Mouse (Mus musculus) midbrain, embryonic 16.5 days (tissue): Measurements from ENCODE around the gene Rassf1. TPM values are rescaled to one million over a fixed set of nuclear protein-coding genes. Genes with fewer than 3 reads are reported as not detected.

Experiments used
- ATAC-seq: fragments of 200-750 bp; cut with Nextera tagmentation; 2 replicates; pipeline ENCODE4 v1.8.0; 2017; ENCODE audit warnings: moderate TSS enrichment
- H3K27ac ChIP-seq: fragments of 300-500 bp; sonication (generic); 2 replicates; pipeline ENCODE4 v1.5.1; 2014; ENCODE audit warnings: mild to moderate bottlenecking, low read length, mixed read lengths
- H3K27me3 ChIP-seq: fragments of 300-500 bp; sonication (generic); 2 replicates; pipeline ENCODE4 v1.6.1; 2014; ENCODE audit warnings: low read depth, low read length, mixed read lengths; ENCODE audit not compliant: control insufficient read depth, insufficient read depth
- H3K36me3 ChIP-seq: fragments of 300-500 bp; sonication (generic); 2 replicates; pipeline ENCODE4 v1.6.1; 2014; ENCODE audit warnings: mild to moderate bottlenecking, low read length, moderate library complexity, mixed read lengths; ENCODE audit not compliant: control insufficient read depth, insufficient read depth
- H3K4me1 ChIP-seq: fragments of 300-500 bp; sonication (generic); 2 replicates; pipeline ENCODE4 v1.6.1; 2014; ENCODE audit warnings: mild to moderate bottlenecking, low read length, mixed read lengths; ENCODE audit not compliant: control insufficient read depth, insufficient read depth
- H3K4me2 ChIP-seq: fragments of 300-500 bp; sonication (generic); 2 replicates; pipeline ENCODE4 v1.6.1; 2014; ENCODE audit warnings: mild to moderate bottlenecking, low read length, mixed read lengths
- H3K4me3 ChIP-seq: fragments of 300-500 bp; sonication (generic); 2 replicates; pipeline ENCODE4 v1.5.1; 2014; ENCODE audit warnings: low read depth, mild to moderate bottlenecking, low read length, moderate library complexity, mixed read lengths
- H3K9ac ChIP-seq: fragments of 300-500 bp; sonication (generic); 2 replicates; pipeline ENCODE4 v1.6.1; 2014; ENCODE audit warnings: low read depth, low read length, mixed read lengths
- H3K9me3 ChIP-seq: fragments of 300-500 bp; sonication (generic); replicated peaks from 2 replicates; pipeline ENCODE4 v1.6.1; 2014; ENCODE audit warnings: mild to moderate bottlenecking, low read length, mixed read lengths; ENCODE audit not compliant: control insufficient read depth, poor library complexity, severe bottlenecking
- WGBS: fragments of 180-500 bp; shearing (Covaris S2); extraction: QIAGEN DNeasy Blood & Tissue Kit; methylation state at CpG from one replicate; pipeline ENCODE4 v1.1.7; 2014; 5-methylcytosine and 5-hydroxymethylcytosine counted together
- polyA plus RNA-seq: library from polyadenylated mRNA; unstranded; fragments of >200 nt; fragmentation: Nextera tagmentation; extraction: Ambion mirVana; gene quantifications from 2 replicates; pipeline ENCODE4 v1.2.1, GENCODE M21; 2015

Rassf1 gene
- polyA plus RNA-seq, 1 experiment from 2014 or later = 49.4 TPM

DNA sequence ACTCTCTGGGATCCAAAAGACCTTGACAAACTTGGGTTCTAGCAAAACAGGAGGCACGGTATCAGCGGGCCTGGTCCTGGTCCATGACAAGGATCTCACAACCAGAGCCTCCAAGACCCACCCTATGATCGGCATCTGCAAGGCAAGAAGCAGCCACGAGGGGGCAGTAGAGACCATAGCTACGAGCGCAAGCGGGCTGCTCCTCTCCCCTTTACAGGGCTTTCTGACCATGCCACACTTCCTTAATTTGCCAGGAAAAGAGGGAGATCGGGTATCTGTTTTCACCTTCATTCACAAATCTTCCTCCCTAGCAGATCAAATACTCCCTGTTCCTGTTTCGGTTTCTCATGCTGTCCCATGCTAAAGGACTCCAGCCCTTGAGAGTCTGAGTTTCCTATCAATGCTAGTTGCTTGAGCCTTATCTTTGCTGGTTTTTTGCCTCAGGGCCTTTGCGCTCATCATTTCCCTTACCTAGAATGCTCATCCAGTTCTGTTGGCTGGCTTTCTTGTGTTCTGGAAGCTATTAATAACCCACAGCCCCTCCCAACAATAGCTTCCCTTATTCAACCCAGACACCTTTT, 50.8 kb downstream of the Rassf1 start:
- 11% methylated on average over 10 of the region's 10 CpGs for WGBS
- H3K27me3 ChIP-seq = no peaks in the 10 kb centered on the region
- peaks cover 6% of the 10 kb centered on the region for H3K4me1 ChIP-seq
- H3K36me3 ChIP-seq = no peaks in the 10 kb centered on the region
- ATAC-seq = peak; percentile 49; the same call in 1 of the 2 replicates
- H3K4me3 ChIP-seq = no peak overlapping the region
- no peaks in the 10 kb centered on the region for H3K9me3 ChIP-seq
- H3K9ac ChIP-seq = 0 out of 2 replicates have a peak overlapping the region, but pooled peaks have one; percentile 30
- peak overlapping the region; percentile 38; the same call in 1 of the 2 replicates for H3K27ac ChIP-seq
- H3K4me2 ChIP-seq = no peak overlapping the region

DNA sequence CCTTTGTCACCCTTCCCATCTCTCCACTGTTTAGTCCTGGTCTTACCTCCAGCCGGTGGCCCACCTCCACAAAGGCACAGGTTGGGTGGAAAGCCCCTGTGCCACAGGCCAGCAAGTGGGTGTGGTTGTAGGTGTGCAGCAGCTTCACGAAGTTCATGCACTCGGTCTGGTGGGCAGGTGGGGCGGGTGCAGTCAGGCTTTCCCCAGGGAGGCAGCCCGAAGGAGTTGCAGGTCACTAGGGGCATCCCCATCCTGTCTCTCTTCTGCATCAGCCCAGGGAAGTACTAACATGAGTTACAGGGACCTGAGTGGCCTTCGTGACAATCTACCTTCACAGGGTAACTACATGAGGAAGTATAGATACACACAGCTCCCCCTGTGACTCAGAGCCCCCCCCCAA, 51.9 kb downstream of the Rassf1 start:
- Histone ChIP-seq H3K4me3 (no peak overlapping the region), H3K4me1 (peaks cover 6% of the 10 kb centered on the region), H3K9ac (no peak overlapping the region), H3K9me3 (no peaks in the 10 kb centered on the region), H3K27ac (no peak overlapping the region), H3K36me3 (no peaks in the 10 kb centered on the region), H3K27me3 (no peaks in the 10 kb centered on the region), H3K4me2 (no peak overlapping the region)
- ATAC-seq = no peak
- 87% methylated on average over 6 of the region's 6 CpGs for WGBS

DNA sequence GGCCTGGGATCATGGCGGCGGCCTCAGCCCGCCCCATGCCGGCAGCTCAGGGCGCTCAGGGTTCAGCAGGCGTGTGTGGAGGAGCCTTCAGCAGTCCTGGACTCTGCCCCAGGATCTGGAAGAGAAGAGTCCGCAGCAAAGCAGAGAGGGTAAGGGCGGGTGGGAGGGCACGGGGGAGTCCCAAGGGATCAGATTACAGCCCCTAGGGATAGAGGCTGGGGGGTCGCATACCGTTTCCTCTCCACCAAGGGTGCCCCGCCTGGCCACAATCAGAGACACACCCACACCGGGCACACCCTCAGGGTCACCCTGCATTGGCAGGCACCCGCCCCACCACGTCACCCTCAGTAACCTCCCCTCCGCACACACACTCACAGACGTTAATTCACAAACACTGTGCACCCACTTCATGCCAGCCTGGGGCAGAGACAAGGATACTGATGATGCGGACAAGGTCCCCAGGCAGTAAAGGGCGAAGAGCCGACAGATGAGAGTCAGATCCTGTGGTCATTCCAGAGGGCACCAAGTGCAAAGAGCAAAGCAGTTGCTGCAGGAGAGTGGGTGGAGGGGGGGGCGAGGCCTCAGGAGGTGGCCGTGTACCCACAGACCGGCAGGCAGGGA, 53.8 kb downstream of the Rassf1 start:
- no peaks in the 10 kb centered on the region for H3K36me3 ChIP-seq
- no peak for ATAC-seq
- 0 out of 2 replicates have a peak overlapping the region, but pooled peaks have one; percentile 10 for H3K9ac ChIP-seq
- no peaks in the 10 kb centered on the region for H3K9me3 ChIP-seq
- no peak overlapping the region for H3K4me3 ChIP-seq
- no peak overlapping the region for H3K27ac ChIP-seq
- H3K27me3 ChIP-seq = no peaks in the 10 kb centered on the region
- H3K4me1 ChIP-seq = peaks cover 8% of the 10 kb centered on the region
- H3K4me2 ChIP-seq = 0 out of 2 replicates have a peak overlapping the region, but pooled peaks have one; percentile 8
- 44% methylated on average over 20 of the region's 23 CpGs for WGBS

DNA sequence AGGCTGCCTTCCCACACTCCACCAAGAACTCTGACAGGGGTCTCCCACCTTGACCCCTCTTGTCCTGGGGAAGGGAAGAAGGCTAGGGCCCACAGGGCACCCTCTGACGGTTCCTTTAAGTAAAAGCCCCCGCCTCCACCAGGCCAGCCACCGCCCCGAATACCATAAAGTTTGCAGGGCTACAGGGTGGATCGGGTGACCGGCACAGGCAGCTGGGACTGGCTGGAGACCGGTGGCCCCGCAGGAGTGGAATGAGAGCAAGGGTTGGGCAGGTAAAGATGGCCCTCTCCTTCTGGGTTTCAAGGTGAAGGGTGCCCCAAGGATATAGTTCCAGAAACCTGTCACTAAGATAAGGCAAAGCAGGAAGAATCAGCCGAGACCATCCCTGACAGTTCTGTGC, 55.2 kb downstream of the Rassf1 start:
- WGBS = 28% methylated on average over 9 of the region's 9 CpGs
- H3K4me1 ChIP-seq = peaks cover 11% of the 10 kb centered on the region
- no peak for ATAC-seq
- no peaks in the 10 kb centered on the region for H3K9me3 ChIP-seq
- no peak overlapping the region for H3K9ac ChIP-seq
- no peak overlapping the region for H3K4me2 ChIP-seq
- no peak overlapping the region for H3K4me3 ChIP-seq
- no peak overlapping the region for H3K27ac ChIP-seq
- no peaks in the 10 kb centered on the region for H3K27me3 ChIP-seq
- H3K36me3 ChIP-seq = no peaks in the 10 kb centered on the region

DNA sequence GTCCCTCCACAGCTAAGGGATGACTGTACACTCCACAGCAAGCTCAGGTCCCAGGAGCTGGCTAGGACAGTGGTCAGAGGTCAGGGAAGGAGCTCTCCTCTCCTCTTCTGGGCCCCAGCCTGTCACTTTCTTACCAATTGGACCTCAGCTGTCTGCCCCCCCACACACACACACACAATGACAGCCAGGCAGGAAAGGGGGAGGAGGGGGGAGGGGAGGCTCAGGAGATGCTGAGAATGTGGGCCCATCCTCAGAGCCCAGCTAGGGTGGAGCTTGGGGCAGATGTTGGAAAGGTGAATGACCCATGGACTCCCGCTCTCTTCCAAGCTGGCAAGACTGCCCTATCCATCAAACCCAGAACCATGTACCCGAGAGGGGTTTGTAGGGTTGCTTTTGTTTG, 55.7 kb downstream of the Rassf1 start:
- ATAC-seq = no peak
- whole genome bisulfite sequencing = 83% methylated on average over 2 of the region's 2 CpGs

DNA sequence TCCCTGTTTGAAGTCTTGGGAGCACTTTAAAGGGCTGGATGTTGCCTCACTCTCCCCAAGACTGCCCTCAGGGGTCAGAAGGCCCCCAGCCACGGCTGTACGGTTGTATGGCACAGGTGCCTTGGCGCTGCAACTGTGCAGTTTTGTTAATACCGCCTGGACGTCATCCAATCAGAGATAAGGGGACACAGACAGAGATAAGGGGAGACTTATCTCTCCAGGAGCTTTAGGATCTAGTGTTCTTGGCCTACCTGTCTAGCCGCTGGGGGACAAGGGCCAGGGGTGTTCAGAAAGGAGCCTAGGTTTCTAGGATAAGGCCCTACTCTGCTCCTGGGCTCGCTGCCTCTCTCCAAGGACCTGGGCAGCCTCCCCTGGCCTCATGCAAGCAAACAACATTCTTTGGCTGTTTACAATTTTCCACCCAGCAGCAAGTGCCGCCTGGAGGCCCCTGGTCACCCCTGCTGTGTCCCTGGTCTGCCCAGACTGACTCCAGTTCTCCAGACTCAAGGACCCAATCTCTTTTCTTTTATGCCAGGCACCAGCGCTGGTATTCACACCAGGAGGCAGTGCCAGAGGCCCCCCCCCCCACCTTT, 56.4 kb downstream of the Rassf1 start:
- ATAC-seq = no peak
- peaks cover 13% of the 10 kb centered on the region for H3K4me1 ChIP-seq
- H3K9me3 ChIP-seq = no peaks in the 10 kb centered on the region
- no peak overlapping the region for H3K4me3 ChIP-seq
- no peaks in the 10 kb centered on the region for H3K36me3 ChIP-seq
- 54% methylated on average over 9 of the region's 9 CpGs for WGBS
- no peak overlapping the region for H3K9ac ChIP-seq
- no peaks in the 10 kb centered on the region for H3K27me3 ChIP-seq
- H3K27ac ChIP-seq = no peak overlapping the region
- no peak overlapping the region for H3K4me2 ChIP-seq

More for the DNA sequence above, 55.7 kb downstream of the Rassf1 start:
- Histone ChIP-seq H3K27me3 (no peaks in the 10 kb centered on the region), H3K9me3 (no peaks in the 10 kb centered on the region), H3K4me1 (peaks cover 15% of the 10 kb centered on the region), H3K9ac (no peak overlapping the region), H3K36me3 (no peaks in the 10 kb centered on the region), H3K27ac (no peak overlapping the region), H3K4me2 (no peak overlapping the region), H3K4me3 (no peak overlapping the region)

DNA sequence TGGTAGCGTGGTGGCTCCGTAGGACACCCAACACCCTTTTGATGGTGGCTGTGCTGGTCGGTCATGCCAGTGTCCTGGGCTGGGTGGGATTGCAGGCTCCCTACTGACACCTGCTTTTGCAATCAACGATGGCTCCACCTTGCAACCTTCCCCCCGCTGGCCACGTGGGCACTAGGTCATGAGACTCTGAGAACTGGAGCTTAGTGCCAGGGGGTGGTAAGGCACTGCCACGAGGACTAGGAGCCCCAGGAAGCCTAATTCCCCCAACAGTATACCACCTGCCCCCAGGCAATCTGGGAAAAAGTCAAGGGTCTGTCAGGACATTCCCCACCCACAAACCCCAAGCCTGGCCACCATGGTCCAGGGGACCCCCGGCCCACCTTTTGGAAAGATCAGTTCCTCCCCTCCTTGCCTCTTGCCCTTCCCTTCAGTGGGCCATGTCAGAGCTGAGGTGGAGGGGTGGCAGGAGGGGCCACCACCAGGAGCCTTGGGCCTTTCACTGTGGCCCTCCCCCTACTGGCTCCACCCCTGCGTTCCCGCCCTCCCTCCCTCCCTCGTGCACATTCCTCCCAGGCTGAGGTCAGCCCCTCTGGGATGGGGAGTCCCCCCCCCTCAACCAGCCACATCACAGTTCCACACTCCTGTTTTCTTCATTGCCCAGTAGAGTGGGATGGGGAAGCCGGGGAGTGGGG, 57.5 kb downstream of the Rassf1 start, which contains the start of gene Sema3b:
Sema3b (minus strand) TSS at position 489 of the 692 bp plus-strand sequence.
- Histone ChIP-seq H3K4me1 (peaks cover 17% of the 10 kb centered on the region), H3K9ac (no peak within 1 kb of the TSS), H3K4me2 (no peak within 1 kb of the TSS), H3K9me3 (no peaks in the 10 kb centered on the region), H3K27ac (no peak within 1 kb of the TSS), H3K36me3 (no peaks in the 10 kb centered on the region), H3K27me3 (no peaks in the 10 kb centered on the region), H3K4me3 (no peak within 1 kb of the TSS)
- WGBS = 39% methylated on average over 12 of the region's 12 CpGs
- ATAC-seq = no peak

DNA sequence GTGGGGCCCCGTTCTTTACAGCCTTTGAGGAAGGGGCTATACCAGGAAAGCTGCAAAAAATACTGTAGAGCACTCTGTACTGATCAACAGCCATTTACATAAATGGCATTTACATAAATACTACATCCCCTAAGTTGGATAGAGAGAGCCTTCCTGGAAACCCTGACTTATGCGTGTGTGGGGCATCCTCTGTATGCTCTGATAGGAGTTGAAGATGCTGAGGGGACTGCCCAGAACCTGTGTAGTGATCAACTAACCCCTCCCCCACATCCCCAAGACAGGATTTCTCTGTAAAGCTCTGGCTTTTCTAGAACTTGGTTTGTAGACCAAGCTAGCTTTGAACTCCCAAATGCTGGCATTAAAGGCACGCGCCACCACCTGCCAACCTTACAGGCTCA, 58.1 kb downstream of the Rassf1 start:
- no peak overlapping the region for H3K4me3 ChIP-seq
- no peak for ATAC-seq
- 67% methylated on average over 4 of the region's 4 CpGs for WGBS
- H3K9ac ChIP-seq = no peak overlapping the region
- no peak overlapping the region for H3K27ac ChIP-seq
- peaks cover 17% of the 10 kb centered on the region for H3K4me1 ChIP-seq
- H3K9me3 ChIP-seq = no peaks in the 10 kb centered on the region
- H3K27me3 ChIP-seq = no peaks in the 10 kb centered on the region
- no peak overlapping the region for H3K4me2 ChIP-seq
- H3K36me3 ChIP-seq = peaks cover under 1% of the 10 kb centered on the region; the same call in 1 of the 2 replicates
